Mouse (Mus musculus): Measurements from ENCODE around the gene Setd1a. TPM values are rescaled to one million over a fixed set of nuclear protein-coding genes. Genes with fewer than 3 reads are reported as not detected.
A peak's percentile ranks its signal among the peaks of the same experiment; 100 is the strongest.

Gene Setd1a
- total and polyA plus RNA-seq, 3 experiments: 4.5 to 51.0 (median 9.8) TPM

DNA sequence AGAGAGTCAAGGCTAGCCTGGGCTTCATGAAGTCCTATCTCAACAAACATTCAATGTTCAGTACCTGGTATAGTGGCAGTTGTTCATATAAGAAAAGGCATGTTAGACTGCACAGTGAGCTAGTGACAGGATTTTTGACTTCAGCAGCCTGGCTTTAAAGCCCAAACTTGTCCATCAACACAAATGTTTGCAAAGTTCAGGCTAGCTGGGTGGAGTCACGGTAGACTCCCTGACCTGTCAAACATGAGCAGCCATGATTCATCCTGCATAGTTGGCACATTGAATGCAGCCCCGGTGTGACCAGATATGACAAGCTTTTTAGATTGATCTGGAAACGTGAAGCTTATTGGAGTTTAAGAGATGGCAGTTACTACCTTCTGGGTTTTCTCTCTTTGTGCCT lies 4.4 kb upstream of the Setd1a start:
- in situ Hi-C loops (cut with MboI; ENCODE audit: low pct_ligation_motif_present, low pct_unique_long_range_greater_than_20kb, low sequenced_read_pairs) (loop anchor here (5.0 to 25.0 kb wide), 2 partner anchors 410 to 1055 kb away; no protein-coding TSS in a partner anchor), dilution Hi-C loops (cut with MboI; ENCODE audit: extremely low pct_ligation_motif_present, extremely low pct_unique_long_range_greater_than_20kb, low sequenced_read_pairs) (no loop called here)
- Histone ChIP-seq H3K79me2 (replicated peaks; ENCODE audit: control insufficient read depth, extremely low read depth, insufficient read depth, poor library complexity, severe bottlenecking) (peaks cover 14% of the 10 kb centered on the region), H3K9me3 (replicated peaks; ENCODE audit: low read length) (no peaks in the 10 kb centered on the region), H3K27me3 (replicated peaks) (no peaks in the 10 kb centered on the region), H3K4me1 (ENCODE audit: control insufficient read depth in 1 of 2, insufficient read depth in 2 of 2) (peaks cover 5 to 65% of the 10 kb centered on the region in 2 experiments), H3K9ac (ENCODE audit: insufficient read depth, low read depth) (peak overlapping the region; percentile 2; the same call in 1 of the 2 replicates), H3K4me2 (ENCODE audit: insufficient read depth, low read depth, poor library complexity, severe bottlenecking) (peak overlapping the region; percentile 39), H3K4me3 (replicated peaks in 1 of 3; ENCODE audit: low read depth in 2 of 3, low read length in 2 of 3, poor library complexity in 1 of 3) (no peak overlapping the region), H3K27ac (ENCODE audit: insufficient read depth, low read depth) (peak overlapping the region; percentile 65), H3K36me3 (replicated peaks in 1 of 2; ENCODE audit: control insufficient read depth in 1 of 2, insufficient read depth in 1 of 2, low read length in 1 of 2) (peaks cover 9 to 33% of the 10 kb centered on the region in 2 experiments)
- TF ChIP-seq MEF2A (IDR thresholded peaks at IDR 0.05; ENCODE audit: borderline replicate concordance, low read depth, low read length) (no peak), HCFC1 (IDR thresholded peaks at IDR 0.05; ENCODE audit: low read depth, low read length) (no peak), ELF1 (IDR thresholded peaks at IDR 0.05; ENCODE audit: low read depth, low read length) (no peak), RCOR1 (conservative IDR thresholded peaks at IDR 0.05; ENCODE audit: low read depth, low read length) (no peak), GABPA (IDR thresholded peaks at IDR 0.05; ENCODE audit: insufficient replicate concordance, low read depth, low read length) (no peak), MAFK (IDR thresholded peaks at IDR 0.05; ENCODE audit: insufficient replicate concordance, low read length) (no peak), ZMIZ1 (IDR thresholded peaks at IDR 0.05; ENCODE audit: low read depth, low read length) (no peak), PAX5 (IDR thresholded peaks at IDR 0.05; ENCODE audit: low read length) (no peak), ZC3H11A (IDR thresholded peaks at IDR 0.05; ENCODE audit: low read depth, low read length) (no peak), JUND (conservative IDR thresholded peaks at IDR 0.05; ENCODE audit: low read depth, low read length) (no peak), MYC (IDR thresholded peaks at IDR 0.05; ENCODE audit: low read depth, low read length) (no peak), MAZ (IDR thresholded peaks at IDR 0.05; ENCODE audit: low read depth, low read length) (no peak), ZNF384 (IDR thresholded peaks at IDR 0.05; ENCODE audit: low read depth, low read length) (no peak), E2F4 (IDR thresholded peaks at IDR 0.05; ENCODE audit: insufficient replicate concordance, low read depth, low read length) (no peak), NRF1 (IDR thresholded peaks at IDR 0.05; ENCODE audit: low read depth, low read length) (no peak), EP300 (IDR thresholded peaks at IDR 0.05; ENCODE audit: low read length) (no peak), MXI1 (IDR thresholded peaks at IDR 0.05; ENCODE audit: low read depth, low read length) (no peak), BHLHE40 (IDR thresholded peaks at IDR 0.05; ENCODE audit: low read depth, low read length) (no peak), TCF12 (IDR thresholded peaks at IDR 0.05; ENCODE audit: low read depth, low read length) (no peak), USF2 (conservative IDR thresholded peaks at IDR 0.05; ENCODE audit: low read depth, low read length) (no peak)
- no peak for DNase-seq (ENCODE audit: extremely low read depth)

DNA sequence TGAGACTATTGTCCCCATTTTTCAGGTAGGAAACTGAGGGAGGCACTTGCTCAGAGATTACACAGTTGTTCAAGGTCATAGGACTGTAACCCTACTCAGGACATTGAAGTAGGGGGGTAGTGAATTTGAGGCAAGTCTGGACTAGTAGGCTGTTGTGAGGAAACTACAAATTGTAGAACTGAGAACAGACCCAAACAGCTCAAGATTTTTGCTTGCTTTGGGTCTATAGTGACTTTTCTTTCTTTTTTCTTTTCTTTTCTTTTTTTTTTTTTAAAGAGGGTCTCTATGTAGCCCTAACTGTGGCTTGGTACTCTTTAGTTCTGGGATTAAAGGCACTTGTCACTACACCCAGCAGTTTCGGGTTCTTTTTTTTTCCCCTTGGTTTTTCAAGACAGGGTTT lies 3.9 kb upstream of the Setd1a start:
- in situ Hi-C loops (cut with MboI; ENCODE audit: low pct_ligation_motif_present, low pct_unique_long_range_greater_than_20kb, low sequenced_read_pairs) (loop anchor here (5.0 to 25.0 kb wide), 2 partner anchors 410 to 1055 kb away; no protein-coding TSS in a partner anchor), dilution Hi-C loops (cut with MboI; ENCODE audit: extremely low pct_ligation_motif_present, extremely low pct_unique_long_range_greater_than_20kb, low sequenced_read_pairs) (no loop called here)
- Histone ChIP-seq H3K79me2 (replicated peaks; ENCODE audit: control insufficient read depth, extremely low read depth, insufficient read depth, poor library complexity, severe bottlenecking) (peaks cover 15% of the 10 kb centered on the region), H3K9ac (ENCODE audit: insufficient read depth, low read depth) (no peak overlapping the region), H3K27me3 (replicated peaks) (no peaks in the 10 kb centered on the region), H3K4me2 (ENCODE audit: insufficient read depth, low read depth, poor library complexity, severe bottlenecking) (peak overlapping the region; percentile 39), H3K27ac (ENCODE audit: insufficient read depth, low read depth) (peak overlapping the region; percentile 65), H3K4me3 (replicated peaks in 1 of 3; ENCODE audit: low read depth in 2 of 3, low read length in 2 of 3, poor library complexity in 1 of 3) (no peak overlapping the region), H3K9me3 (replicated peaks; ENCODE audit: low read length) (no peaks in the 10 kb centered on the region), H3K4me1 (ENCODE audit: control insufficient read depth in 1 of 2, insufficient read depth in 2 of 2) (peaks cover 5 to 65% of the 10 kb centered on the region in 2 experiments), H3K36me3 (replicated peaks in 1 of 2; ENCODE audit: control insufficient read depth in 1 of 2, insufficient read depth in 1 of 2, low read length in 1 of 2) (peaks cover 5 to 28% of the 10 kb centered on the region in 2 experiments)
- TF ChIP-seq ZC3H11A (IDR thresholded peaks at IDR 0.05; ENCODE audit: low read depth, low read length) (no peak), RCOR1 (conservative IDR thresholded peaks at IDR 0.05; ENCODE audit: low read depth, low read length) (no peak), MAX (IDR thresholded peaks at IDR 0.05; ENCODE audit: low read length) (no peak), NRF1 (IDR thresholded peaks at IDR 0.05; ENCODE audit: low read depth, low read length) (no peak), JUND (conservative IDR thresholded peaks at IDR 0.05; ENCODE audit: low read depth, low read length) (no peak), MAZ (IDR thresholded peaks at IDR 0.05; ENCODE audit: low read depth, low read length) (no peak), MXI1 (IDR thresholded peaks at IDR 0.05; ENCODE audit: low read depth, low read length) (no peak), IRF4 (IDR thresholded peaks at IDR 0.05; ENCODE audit: low read depth, low read length) (peak; percentile 84), HCFC1 (IDR thresholded peaks at IDR 0.05; ENCODE audit: low read depth, low read length) (no peak), MAFK (IDR thresholded peaks at IDR 0.05; ENCODE audit: insufficient replicate concordance, low read length) (no peak), TCF12 (IDR thresholded peaks at IDR 0.05; ENCODE audit: low read depth, low read length) (no peak), KAT2A (IDR thresholded peaks at IDR 0.05; ENCODE audit: insufficient replicate concordance, low read length) (no peak), SMC3 (IDR thresholded peaks at IDR 0.05; ENCODE audit: low read depth, low read length) (no peak), RAD21 (IDR thresholded peaks at IDR 0.05; ENCODE audit: low read depth, low read length) (no peak), EP300 (IDR thresholded peaks at IDR 0.05; ENCODE audit: low read length) (peak; percentile 82), SIN3A (IDR thresholded peaks at IDR 0.05; ENCODE audit: low read length) (no peak), ETS1 (conservative IDR thresholded peaks at IDR 0.05; ENCODE audit: low read depth, low read length) (no peak), ZNF384 (IDR thresholded peaks at IDR 0.05; ENCODE audit: low read depth, low read length) (peak; percentile 60), GABPA (IDR thresholded peaks at IDR 0.05; ENCODE audit: insufficient replicate concordance, low read depth, low read length) (no peak), TBP (conservative IDR thresholded peaks at IDR 0.05; ENCODE audit: low read depth, low read length) (no peak), CHD1 (IDR thresholded peaks at IDR 0.05; ENCODE audit: low read depth, low read length) (peak; percentile 98), USF1 (IDR thresholded peaks at IDR 0.05; ENCODE audit: low read depth, low read length) (no peak)
- peak; percentile 19 for DNase-seq (ENCODE audit: extremely low read depth)

All from CH12.LX (cell line).